In genomic region chr14:46564998-46565397, GRCm38 (mm10) we compare ENCODE assay signal across 9 mouse cellular contexts.
A peak's percentile ranks its signal among the peaks of the same experiment; 100 is the strongest.
DNase-seq lines count a peak whose midpoint lies in the region; ATAC-seq and TF ChIP-seq lines count a peak whose summit lies in the region.
"Had no signal": no experiment of that assay in that cellular context is flagged by ENCODE, and none has a peak within 500 bp of the region (broad histone marks: within the 10 kb centered on the region; RNA-seq: fewer than 3 reads in every experiment).

No protein-coding gene starts in this region.

- H3K4me3 ChIP-seq in hindbrain, embryonic 10.5 days, result no peak overlapping the region
- H3K4me3 ChIP-seq in hindbrain, embryonic 16.5 days (ENCODE audit: low read length), result no peak overlapping the region
- no peak overlapping the region for H3K4me3 ChIP-seq in E14TG2a.4 (replicated peaks; ENCODE audit: low read length)
- no peak overlapping the region for H3K4me3 ChIP-seq in layer of hippocampus, adult 2 months
- H3K4me3 ChIP-seq: limb, embryonic 12.5 days had no signal

- peak; percentile 84 for TF ChIP-seq CTCF in E14TG2a.4 (conservative IDR thresholded peaks at IDR 0.05; ENCODE audit: low read length)
- TF ChIP-seq CTCF in layer of hippocampus, adult 2 months (conservative IDR thresholded peaks at IDR 0.05), result peak; percentile 89

- no peak overlapping the region for H3K4me2 ChIP-seq in hindbrain, embryonic 16.5 days (ENCODE audit: low read length)
- H3K4me2 ChIP-seq: limb, embryonic 12.5 days had no signal

- H3K4me1 ChIP-seq in hindbrain, embryonic 10.5 days (replicated peaks), result peaks cover 8% of the 10 kb centered on the region; the same call in 1 of the 2 replicates
- no peaks in the 10 kb centered on the region for H3K4me1 ChIP-seq in hindbrain, embryonic 16.5 days (ENCODE audit: control insufficient read depth, insufficient read depth, low read depth, low read length)
- no peaks in the 10 kb centered on the region for H3K4me1 ChIP-seq in E14TG2a.4 (replicated peaks; ENCODE audit: low read depth, low read length)

- no peaks in the 10 kb centered on the region for H3K27me3 ChIP-seq in hindbrain, embryonic 10.5 days (ENCODE audit: insufficient read depth, poor library complexity, severe bottlenecking)
- no peaks in the 10 kb centered on the region for H3K27me3 ChIP-seq in hindbrain, embryonic 16.5 days (replicated peaks; ENCODE audit: control insufficient read depth, insufficient read depth, low read length)
- no peaks in the 10 kb centered on the region for H3K27me3 ChIP-seq in E14TG2a.4 (ENCODE audit: insufficient read depth, low read length)

- H3K27ac ChIP-seq in hindbrain, embryonic 10.5 days, result no peak overlapping the region
- H3K27ac ChIP-seq in hindbrain, embryonic 16.5 days (ENCODE audit: low read depth, low read length), result no peak overlapping the region
- no peak overlapping the region for H3K27ac ChIP-seq in layer of hippocampus, adult 2 months
- H3K27ac ChIP-seq: limb, embryonic 12.5 days had no signal

- no peak for ATAC-seq in hindbrain, embryonic 16.5 days
- no peak for ATAC-seq in activated CD4-positive, CD25-positive, alpha-beta regulatory T cell, adult 4 months

- peak; percentile 42 for DNase-seq in hindbrain, embryonic 10.5 days (ENCODE audit: low spot score)
- DNase-seq in c-Kit-negative CD71-positive TER-119-positive erythroid progenitor cells, embryonic 14.5 days (ENCODE audit: low read depth, low spot score), result peak; percentile 50
- peak; percentile 55 for DNase-seq in gastrocnemius, postnatal 25 days
- DNase-seq in layer of hippocampus, adult 2 months (ENCODE audit: low spot score in 2 of 2), result peak; percentile 29 to 48
- peak; percentile 66 for DNase-seq in lung, postnatal 25 days (ENCODE audit: low spot score)

- WGBS in hindbrain, embryonic 10.5 days, result 13% methylated on average over 3 of the region's 3 CpGs
- 20% methylated on average over 2 of the region's 3 CpGs for WGBS in hindbrain, embryonic 16.5 days

- H3K9ac ChIP-seq in hindbrain, embryonic 16.5 days (ENCODE audit: low read depth, low read length), result no peak overlapping the region
- H3K9ac ChIP-seq: limb, embryonic 12.5 days had no signal

- no peaks in the 10 kb centered on the region for H3K36me3 ChIP-seq in hindbrain, embryonic 10.5 days
- H3K36me3 ChIP-seq in hindbrain, embryonic 16.5 days (ENCODE audit: control insufficient read depth, insufficient read depth, low read length), result no peaks in the 10 kb centered on the region
- no peaks in the 10 kb centered on the region for H3K36me3 ChIP-seq in E14TG2a.4 (ENCODE audit: insufficient read depth, low read length)
- H3K36me3 ChIP-seq: limb, embryonic 12.5 days had no signal

- H3K9me3 ChIP-seq in hindbrain, embryonic 10.5 days, result no peaks in the 10 kb centered on the region
- H3K9me3 ChIP-seq in hindbrain, embryonic 16.5 days (ENCODE audit: control insufficient read depth, low read length), result no peaks in the 10 kb centered on the region
- no peaks in the 10 kb centered on the region for H3K9me3 ChIP-seq in E14TG2a.4 (ENCODE audit: low read length)
- H3K9me3 ChIP-seq: limb, embryonic 12.5 days had no signal
